Mouse (Mus musculus) urinary bladder, postnatal 4 days (tissue): Measurements from ENCODE around the gene Adamtsl1.

Experiments used
- DNase-seq, 2 experiments: peaks; one replicate each; pipeline ENCODE4 v3.0.0; 2021 to 2022; ENCODE audit warnings: low spot score in 2 of 2

The Adamtsl1 gene

DNA sequence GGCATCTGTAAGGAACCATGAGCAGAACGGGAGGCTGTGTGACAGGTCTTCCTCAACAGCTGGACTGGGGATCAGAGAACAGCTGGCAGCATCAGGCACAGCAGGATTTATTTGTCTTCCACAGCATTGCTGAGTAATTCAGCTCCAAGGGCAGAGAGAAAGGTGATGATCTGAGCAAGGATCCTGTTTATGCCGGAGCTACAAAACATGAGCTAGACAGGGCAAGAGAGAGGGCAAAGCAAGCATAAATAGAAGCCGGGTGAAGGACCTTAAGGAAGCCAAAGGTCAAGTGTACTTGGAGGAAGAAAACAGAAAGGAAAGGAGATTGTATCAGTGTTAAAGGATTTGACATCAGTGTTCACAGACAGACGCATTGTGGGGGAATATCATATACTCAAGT, 158.3 kb downstream of the Adamtsl1 start:
- no peak for DNase-seq

DNA sequence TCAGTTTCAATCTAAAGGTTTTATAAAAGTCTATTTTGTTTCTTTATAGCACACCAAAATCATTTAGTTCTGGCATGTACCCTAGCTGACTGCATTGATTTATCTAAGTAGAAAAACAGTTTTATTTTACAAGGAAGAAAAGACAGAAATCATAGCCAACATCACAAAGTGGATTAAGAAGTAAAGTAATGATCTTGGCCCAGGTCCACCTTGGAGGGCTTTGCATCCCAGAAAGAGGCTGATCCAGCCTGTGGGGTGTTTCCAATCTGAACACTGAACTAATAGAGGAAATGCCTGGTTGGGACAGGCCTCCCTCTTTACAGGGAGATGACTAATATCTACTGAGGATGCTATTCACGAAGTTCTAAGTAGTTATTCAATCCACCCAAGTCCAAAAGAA, 163.6 kb downstream of the Adamtsl1 start:
- peak in 1 of 2 experiments; percentile 25 for DNase-seq

DNA sequence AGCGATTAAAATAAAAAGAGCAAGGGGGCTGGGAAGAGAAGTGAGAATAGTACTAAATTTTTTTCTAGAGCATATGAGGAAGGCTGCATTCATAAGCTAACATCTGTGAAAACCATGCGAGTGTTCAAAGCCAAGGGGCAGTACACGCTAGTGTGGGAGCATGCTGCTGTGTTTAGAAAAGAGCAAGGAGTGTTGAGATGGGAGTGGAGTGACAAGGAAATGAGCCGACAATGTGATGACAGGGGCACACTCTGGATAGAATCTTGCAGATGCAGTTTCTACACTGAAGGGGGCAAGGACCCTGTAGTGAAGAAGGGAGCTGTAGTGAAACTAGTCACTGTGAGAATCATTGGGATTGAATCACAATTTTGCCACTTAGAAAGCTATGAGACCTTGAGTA, 172.2 kb downstream of the Adamtsl1 start:
- no peak for DNase-seq

DNA sequence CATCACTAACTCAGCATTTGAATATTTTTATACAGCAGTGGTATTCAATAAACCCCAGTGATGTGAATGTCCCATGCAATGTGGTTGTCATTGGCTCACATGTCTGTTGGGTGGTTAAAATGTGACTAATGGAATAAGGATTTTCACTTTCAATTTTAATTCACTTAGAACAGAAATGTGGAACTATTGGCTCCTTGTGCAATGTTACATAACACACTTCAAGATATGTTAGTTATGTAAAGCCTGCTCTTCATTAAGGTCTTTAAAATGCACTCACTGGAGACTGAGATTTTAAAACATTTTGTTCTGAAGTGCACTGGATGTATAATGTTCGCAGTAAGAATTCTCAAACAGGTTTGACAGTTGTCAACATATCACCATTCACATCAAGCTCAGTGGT, 181.3 kb downstream of the Adamtsl1 start:
- no peak for DNase-seq

DNA sequence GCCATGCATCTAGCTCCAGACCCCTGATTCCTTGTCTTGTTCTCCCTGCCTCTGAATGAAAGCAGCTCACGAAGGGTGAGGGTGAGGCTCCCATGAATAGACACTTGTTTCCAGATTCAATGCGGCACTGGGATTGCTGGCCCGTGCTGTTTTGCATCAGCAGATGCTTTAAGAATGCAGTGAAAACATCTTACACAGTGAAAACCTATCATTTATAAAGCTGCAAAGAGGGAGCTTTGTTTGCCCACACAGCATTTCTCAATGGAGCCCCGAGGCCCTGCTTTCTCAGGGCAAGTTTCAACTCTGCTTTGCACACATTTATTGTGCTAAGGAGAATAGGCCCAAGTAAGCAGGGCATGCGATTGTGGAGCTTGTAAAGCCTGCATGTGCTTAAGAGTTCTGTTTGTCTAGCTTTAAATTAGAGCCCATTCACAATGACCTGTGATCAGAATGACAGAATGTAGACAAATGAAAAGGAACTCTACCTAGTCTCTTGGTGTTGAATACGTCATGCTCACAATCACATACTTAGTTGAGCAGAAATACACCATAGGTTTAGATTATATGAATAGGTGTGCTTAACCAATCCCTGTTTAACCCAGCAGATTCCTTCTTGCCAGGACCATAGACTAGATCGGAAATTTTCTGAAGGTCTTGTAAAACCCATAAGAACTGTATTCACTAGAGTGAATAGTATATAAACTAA, 193.5 kb downstream of the Adamtsl1 start:
- no peak for DNase-seq

DNA sequence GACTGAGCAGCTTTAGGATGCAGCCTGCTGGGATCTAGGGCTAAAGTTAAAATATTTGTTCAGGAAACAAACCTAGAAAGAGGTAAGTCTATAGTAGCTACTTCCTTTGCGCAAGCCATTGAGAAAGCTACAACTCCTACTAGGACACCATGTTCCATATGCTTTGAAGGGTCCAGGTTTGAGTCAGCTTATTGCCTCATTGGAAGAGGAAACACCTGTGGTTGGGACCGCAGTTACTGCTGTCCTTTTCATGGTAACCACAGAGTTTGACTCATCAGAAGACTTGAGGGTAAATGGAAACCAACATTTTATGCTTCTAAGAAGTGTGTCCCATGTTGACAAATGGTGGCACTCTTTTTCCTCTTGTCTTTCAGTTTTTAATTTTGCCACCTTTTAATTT, 195.7 kb downstream of the Adamtsl1 start:
- no peak for DNase-seq

DNA sequence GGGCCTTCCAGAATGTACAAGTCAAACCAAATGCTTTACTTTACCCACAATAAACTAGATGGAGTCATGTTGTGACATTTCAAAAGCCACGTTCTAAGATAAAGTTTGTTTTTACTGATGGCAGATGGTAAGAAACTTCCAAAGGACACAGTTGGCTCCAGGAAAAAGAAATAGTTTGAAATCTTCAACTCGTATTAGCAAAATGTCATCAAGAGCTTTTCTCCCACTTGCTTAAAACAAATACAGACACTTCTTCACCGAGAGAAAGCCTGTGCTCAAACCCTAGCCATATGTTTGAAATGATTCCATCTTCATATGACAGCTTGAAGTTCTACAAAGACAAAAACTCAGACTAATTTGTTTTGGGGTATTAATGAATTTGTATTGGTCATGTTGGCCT, 211.0 kb downstream of the Adamtsl1 start:
- DNase-seq, result no peak

DNA sequence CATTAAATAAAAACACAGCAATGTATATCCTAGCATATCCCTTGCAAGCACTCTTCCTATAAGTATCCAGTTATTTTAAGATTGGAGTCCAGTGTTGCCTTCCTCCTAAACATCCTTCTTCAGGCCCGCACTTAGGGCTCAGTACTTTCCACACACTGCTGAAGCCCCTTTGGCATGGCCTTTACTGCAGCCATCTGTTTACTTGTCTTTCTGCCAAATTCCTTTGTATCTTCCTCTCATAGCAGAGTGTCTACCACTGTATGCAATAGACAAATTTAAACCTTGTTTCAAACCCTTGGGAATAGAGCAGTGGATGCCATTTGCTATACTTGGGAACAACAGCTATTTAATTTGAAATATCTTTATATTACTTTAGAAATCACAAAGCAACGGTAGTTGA, 213.8 kb downstream of the Adamtsl1 start:
- DNase-seq, result no peak

DNA sequence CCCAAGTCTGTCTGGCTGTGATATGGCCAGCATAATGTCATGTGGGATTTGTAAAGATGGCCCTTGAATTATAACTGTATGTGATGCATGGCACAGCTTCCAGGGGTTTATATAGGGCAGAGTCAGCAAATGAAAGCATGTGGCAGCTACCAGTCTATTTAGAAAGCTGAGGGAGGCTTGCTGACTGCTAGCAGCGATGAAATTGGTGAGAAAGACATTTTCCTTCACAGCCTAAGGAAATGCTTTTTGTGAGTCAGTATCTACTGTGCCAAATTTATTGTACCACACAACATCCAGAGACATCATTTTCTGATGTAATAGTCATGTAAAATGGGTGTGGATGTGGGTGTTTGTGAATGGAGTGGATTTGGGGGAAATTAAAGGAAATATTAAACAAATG, 214.4 kb downstream of the Adamtsl1 start:
- no peak for DNase-seq

DNA sequence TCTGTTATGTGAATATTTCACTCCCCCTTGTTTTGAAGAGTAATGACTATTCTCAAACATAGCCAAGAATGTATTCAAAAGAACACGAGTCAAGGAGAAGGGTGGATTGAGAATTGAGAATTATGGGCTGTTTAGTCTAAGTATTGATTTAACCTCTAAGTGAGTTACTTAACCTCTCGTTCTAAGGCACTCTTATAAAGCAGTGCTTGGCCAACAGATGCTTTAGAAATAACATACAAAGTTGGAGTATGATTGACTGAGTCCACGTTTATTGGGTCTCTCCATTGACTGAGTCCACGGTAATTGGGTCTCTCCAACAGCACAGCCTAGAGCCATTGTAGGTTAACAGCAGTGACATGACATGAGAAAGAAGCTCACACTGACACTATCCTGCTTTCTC, 226.5 kb downstream of the Adamtsl1 start:
- no peak for DNase-seq

DNA sequence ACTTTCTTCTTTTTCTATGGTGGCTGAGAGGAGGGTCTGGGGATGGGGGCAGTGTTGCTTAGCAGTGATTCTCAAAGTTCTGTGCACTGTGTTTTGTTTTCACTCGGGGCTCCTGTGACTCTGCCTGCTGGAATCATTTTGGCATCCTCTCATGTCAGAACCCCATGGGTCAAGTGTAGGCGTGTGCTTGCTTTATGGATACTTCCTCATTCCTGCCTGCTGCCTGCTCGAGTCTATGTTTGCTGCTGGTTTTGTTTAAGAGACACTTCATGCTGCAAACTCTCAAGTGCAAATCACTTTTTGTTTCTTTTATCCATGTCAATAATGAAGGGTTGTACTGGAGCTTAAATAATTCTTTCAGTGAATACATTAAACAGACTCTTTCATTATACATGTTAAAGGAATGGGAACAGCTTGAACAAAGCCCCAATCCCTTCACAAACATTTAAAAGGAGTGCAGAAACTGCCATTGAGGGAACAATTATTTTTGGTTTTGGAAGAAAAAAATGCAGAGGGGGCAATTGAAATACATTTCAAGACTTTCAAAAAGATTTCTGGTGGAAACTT, 227.9 kb downstream of the Adamtsl1 start:
- no peak for DNase-seq

DNA sequence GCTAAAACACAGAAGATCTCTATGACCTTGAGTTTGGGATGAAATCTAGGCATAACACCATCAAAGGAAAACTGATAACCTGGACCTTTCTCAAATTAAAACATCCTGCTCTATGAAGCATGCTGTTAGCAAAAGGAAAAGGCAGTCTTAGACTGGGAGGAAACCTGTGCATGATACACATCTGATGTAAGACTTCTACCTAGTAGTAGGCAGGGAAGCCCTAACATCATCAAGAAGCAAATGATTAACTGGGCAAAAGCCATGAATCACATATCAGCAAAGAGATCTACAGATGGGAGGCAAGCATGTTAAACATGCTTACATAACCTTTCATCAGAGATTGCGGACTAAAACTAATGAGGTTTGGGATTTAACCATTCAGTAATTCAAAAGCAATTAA, 229.5 kb downstream of the Adamtsl1 start:
- DNase-seq, result no peak

DNA sequence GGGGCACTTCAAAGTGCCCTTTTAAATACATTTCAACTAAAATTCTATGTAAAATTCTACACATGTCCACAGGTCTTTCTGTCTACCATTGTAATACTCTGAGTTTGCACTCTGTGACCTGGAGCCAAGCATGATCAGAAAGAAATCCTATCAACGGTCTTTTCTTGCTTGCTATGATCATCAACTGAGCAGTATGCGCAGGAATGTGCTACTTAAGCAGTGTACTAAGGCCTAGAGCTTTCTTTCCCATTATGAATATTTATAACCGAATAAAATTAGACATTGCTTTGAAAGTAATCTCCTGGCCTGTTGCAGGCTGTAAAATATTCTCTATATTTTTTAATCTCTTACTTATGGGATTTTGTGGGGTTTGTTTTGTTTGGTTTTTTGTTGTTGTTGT, 248.7 kb downstream of the Adamtsl1 start:
- no peak for DNase-seq

DNA sequence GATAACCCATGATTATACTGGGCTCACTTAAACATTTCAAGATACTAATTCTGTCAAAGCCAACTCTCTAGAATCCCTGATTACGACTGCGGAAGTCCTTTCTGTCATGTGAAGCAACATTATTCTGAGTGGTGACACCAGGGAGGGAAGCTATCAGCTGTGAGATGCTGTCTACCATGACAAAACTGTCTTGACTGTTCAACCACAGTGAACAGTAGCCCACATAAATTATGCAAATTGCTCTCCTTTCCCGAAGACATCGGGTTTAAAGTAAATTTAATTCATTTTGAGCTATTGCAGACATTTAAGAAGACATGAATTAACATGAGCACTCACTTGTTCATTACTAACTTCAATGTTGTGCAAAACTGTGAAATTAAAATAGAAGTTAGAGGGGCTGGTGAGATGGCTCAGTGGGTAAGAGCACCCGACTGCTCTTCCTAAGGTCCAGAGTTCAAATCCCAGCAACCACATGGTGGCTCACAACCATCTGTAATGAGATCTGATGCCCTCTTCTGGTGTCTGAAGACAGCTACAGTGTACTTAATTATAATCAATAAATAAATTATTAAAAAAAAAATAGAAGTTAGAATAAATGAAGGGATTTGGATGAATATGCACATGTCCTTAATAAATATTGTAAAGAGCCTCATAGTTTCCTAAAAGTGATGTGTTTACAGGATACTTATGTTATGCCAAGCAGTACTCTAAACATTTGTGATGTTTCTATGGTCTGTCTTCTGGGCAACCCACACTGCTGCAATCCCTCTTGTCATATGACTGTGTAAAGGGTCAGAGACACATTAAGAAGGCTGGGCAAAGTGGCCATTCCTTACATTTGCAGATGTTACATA, 249.4 kb downstream of the Adamtsl1 start:
- no peak for DNase-seq

DNA sequence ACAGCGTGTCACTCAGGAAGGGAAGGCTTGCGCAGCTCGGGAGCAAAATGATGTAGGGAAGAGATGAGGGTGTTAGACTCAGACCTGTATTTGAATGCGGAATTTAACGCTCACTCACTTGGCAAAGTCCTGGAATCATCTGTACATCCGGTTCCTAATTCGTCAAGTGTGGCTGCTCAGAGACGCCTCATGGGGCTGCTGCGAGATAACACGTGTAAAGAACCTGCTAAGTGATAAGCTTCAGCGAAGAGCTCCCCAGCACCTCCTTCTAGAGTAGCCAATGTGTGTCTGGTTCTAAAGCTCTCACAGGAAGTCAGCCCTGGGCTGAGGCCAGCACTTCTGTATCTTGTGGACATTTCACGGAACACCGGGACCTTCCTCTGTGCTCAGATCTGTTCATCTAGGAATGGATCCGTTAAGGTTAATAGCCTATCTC, 250.1 kb downstream of the Adamtsl1 start:
- DNase-seq, result peak in 1 of 2 experiments; percentile 18

DNA sequence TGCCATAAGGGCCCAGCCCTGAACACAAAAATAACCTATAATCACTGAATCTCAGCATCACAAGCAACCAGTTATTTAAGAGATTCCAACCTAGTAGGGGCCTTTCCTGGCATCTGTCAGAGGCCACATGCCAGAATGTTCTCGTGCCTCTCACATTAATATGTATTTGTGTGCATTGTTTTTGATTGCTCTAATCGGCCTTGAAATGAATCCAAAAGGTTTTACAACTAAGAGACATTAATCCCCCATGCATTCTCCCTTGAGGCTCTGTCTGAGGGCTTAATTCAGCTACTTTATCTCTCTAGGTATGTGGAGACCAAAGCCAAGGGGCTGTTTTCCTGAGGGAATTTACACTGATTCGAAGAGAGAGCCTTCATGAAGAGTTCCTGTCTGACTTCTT, 250.5 kb downstream of the Adamtsl1 start:
- DNase-seq, result no peak

DNA sequence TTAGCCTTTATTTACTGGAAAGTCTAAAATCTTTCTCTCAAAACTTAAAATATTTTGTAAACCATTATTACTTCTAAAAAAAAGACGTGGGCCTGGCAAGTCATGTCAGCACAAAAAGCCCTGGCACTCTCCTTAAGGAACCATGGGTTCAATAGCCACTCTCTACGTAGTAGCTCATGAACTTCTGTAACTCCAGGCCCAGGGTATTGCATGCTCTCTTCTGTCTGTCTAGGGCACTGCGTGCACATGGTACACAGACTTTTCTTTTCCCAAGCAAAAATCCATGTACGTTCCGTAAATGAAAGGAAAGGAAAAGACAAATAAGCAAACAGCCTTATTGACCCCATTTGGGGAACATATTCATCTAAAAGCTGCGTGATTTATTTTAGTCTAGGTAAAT, 253.7 kb downstream of the Adamtsl1 start:
- DNase-seq, result no peak

DNA sequence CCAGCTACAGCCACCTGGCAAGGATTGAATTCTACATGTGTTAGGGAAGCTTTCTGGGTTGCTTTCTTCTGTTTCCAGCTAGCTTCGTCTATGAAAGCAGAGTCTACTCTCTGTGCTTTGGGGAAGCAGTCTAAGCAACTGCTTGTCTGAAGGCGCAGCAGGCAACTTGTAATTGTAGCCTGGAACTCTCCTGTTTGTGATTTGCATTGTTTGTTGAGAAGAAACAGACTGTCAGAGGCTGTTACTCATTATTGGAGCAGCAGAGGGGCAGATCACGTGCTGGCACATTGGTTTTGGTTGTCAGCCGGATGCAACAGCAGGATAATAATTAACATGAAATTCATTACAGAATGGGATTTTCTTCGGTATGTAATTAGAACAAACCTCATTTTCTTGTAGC, 254.1 kb downstream of the Adamtsl1 start:
- DNase-seq, result no peak

DNA sequence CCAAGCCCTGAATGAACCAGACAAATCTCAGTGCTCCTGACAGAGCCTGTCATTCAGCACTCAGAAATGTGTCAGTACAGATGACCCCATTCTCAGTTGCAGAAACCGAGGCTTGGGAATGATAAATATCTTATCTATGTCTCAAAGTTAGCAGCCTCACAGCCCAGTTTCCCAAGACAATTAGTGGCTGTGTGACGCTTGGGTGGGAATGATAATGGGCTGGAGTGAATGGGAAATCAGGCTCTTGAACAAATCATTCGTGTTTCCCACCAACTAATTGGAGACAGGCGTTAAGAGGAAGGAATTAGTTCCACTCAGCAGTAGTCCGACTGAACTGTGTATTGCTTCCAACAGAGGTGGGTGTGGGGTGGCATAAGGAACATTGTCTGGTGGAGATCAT, 268.5 kb downstream of the Adamtsl1 start:
- DNase-seq, result no peak

DNA sequence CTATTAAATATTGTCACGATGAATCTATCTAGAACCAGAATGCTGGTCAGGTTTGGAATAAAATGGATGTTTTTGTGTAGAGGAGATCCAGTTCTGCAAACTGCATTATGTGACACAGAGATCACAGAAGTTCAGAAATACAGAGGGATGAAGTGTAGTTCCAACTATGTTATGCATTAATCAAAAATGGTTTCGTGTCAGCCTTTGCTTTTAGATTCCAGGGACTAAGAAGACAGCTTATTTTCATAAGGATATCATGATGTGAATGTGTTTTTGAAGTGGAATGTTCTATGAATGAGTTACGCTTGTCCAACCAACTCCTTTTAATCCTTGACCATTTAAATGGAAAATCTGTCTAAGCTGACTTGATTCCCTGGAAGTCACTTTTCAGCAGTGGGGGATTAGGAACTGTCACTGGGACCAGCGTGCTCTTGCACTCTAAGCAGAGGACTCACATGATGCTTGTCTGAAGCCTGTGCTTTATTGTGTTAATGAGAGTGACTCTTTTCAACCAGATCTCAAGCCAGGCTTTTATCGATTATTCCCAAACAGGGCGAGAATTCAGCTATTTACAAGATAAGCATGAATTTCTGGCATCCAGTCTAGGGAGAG, 269.9 kb downstream of the Adamtsl1 start:
- DNase-seq, result no peak

DNA sequence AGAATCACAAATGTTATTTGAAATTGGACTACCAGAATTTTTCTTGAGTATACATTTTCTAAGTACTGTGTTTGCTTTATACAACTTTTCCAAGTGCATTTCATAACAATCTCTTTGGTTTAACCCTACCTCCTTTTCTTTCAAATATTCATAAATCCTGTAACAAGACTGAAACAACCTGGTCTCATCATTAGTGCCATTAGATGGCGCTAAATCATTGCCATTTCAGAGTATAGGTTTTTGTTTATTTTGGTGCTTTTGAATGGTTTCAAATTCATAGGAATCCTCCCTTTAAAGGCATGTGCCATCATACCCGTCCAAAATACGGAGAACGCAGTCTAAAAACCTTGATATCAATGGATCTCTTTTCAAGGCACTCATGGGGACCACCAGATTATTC, 270.5 kb downstream of the Adamtsl1 start:
- no peak for DNase-seq

DNA sequence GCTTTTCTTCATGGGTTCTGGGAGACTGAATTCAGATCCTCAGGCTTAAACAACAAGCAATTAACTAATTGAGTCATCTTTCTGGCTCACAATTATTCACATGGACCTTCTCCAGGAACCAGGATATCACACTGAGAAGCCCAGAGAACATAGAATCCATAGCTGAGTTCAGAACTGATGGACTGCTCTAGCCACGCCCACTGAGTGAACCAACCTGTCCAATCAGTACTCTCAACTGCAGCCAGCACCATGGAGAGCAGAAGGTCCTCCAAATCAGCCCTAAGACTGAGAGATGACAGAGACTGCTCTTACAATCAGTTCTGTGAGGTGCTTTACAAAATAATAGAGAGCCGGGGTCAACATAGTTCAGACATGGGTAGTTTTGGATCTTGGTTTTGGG, 276.3 kb downstream of the Adamtsl1 start:
- DNase-seq, result no peak

DNA sequence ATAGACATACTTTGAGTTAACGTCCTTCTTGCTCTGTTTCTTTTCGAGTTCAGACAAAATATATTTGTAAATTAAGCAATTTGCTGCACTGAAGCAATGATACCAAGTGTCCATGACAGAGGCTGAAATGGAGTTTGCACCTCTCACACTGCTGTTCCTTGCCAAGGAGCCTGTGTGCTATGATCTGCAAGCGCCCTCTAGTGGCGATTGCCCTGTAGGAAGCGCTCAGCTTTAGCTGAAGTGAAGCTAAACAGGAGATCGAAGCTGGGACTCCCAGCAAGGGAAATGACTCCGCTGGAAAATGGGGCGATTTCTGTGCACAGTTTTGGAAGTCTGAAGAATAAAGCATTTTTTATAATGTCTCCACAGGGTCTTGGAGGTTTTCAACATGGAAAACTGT, 287.8 kb downstream of the Adamtsl1 start:
- DNase-seq, result peak; percentile 35 to 77
